Mouse (Mus musculus) embryo, embryonic 10.5 days (tissue): Measurements from ENCODE around the gene Cyld.
A peak's percentile ranks its signal among the peaks of the same experiment; 100 is the strongest.
"Not testable (repeated sequence)": the region's sequence is repeated elsewhere in the genome, so short reads cannot be mapped to it uniquely, and the experiment has no call there.

Experiments used
- DNase-seq: peaks from one replicate; pipeline ENCODE4 v3.0.0-alpha.2; 2015; ENCODE audit warnings: low spot score

The Cyld gene

DNA sequence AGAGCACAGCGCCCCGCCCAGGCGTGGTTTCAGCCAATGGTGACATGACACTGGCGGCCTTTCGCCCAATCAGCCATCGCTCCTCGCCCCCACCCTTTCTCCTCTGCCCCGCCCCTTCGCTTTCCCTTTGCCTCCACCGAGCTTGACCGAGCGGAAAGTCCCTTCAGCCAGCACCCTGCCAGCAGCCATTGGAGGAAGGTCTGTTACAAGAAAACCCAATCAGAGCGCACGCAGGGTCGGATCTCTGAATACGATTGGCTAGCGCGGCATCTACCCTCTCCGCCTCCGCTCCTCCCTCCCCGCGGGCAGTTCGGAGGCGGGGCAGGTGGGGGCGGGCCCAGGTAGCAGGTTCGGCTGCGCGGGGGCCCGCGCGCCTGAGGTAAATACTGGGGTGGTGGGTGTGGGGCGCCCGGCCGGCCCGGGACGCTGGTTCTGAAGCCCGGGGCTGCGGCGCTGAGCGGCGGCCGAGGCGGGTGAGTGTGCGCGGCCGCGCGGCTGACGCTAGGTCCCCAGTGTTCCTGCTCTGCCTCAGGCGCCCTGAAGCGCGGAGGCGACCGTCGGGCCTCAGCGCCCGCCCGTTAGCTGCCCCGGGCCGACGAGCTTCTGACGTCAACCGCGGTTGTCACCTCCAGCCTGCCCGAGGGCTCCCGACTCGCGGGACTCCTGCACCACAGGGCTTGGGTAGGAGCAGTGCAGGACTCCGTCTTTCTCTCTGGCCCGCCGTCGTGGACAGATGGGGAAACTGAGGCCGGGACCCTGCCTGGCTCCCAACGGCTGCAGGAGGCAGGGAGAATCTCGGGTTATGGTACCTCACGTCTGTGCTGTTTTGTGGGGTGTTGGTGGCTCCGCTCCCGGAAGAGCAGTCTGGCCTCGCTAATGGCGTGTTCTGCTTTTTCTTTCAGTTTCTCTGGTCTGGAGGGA lies at the start of gene Cyld:
TSS of gene Cyld (plus strand) at position 308 of the 921 bp plus-strand sequence.
- DNase-seq, result peak; percentile 99

- DNase-seq, result no peak
Measured at GRCm38 (mm10) chr8:88648322-88648721, 48.5 kb upstream of the Cyld start.

- no peak for DNase-seq
Measured at GRCm38 (mm10) chr8:88650016-88650708, 46.7 kb upstream of the Cyld start.

DNA sequence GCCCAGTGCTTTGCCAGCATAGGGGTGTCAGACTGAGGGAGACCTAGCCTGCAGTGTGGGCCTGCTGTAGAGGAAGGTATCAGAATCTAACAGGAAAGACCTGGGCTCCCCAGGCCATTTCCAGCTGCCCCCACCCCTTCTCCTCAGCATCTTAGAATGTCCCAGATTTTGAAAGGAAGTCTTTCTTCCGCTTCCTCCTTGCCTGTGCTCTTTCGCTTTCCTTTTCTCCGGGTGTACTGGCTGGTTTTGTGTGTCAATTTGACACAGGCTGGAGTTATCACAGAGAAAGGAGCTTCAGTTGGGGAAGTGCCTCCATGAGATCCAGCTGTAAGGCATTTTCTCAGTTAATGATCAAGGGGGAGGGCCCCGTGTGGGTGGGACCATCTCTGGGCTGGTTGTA lies 45.7 kb upstream of the Cyld start:
- DNase-seq, result not testable (repeated sequence)

DNA sequence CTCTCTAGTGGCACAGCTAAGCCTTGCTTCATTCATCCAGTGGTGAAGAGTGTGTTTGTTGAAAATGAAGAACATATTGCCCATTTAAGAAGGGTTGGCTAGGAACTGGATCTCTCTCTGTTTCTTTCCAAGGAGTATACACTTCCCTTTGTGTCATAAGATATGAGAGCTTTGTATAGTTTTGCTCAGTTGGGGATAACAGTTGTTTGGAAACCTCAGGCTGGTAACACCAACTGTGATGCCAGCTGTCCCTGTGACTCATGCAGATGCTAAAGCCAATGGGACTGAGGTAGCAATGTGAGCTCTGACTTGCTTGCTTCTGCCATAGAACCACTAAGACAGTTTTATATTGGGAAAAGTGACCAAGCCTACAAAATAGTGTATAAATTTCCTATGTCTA lies 41.5 kb upstream of the Cyld start:
- no peak for DNase-seq

GRCm38 (mm10) chr8:88659873-88660272 lies 37.0 kb upstream of the Cyld start:
- DNase-seq, result no peak

- no peak for DNase-seq
Measured at GRCm38 (mm10) chr8:88662401-88662821, 34.4 kb upstream of the Cyld start.

DNA sequence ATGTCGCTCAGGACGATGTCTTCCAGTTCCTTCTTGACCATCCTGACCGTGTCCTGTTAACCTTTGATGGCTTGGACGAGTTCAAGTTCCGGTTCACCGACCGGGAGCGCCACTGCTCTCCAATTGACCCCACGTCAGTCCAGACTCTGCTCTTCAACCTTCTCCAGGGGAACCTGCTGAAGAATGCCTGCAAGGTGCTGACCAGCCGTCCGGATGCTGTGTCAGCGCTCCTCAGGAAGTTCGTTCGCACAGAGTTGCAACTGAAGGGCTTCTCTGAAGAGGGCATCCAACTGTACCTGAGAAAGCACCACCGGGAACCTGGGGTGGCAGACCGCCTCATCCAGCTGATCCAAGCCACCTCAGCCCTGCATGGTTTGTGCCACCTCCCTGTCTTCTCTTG lies 32.7 kb upstream of the Cyld start:
- no peak for DNase-seq

DNA sequence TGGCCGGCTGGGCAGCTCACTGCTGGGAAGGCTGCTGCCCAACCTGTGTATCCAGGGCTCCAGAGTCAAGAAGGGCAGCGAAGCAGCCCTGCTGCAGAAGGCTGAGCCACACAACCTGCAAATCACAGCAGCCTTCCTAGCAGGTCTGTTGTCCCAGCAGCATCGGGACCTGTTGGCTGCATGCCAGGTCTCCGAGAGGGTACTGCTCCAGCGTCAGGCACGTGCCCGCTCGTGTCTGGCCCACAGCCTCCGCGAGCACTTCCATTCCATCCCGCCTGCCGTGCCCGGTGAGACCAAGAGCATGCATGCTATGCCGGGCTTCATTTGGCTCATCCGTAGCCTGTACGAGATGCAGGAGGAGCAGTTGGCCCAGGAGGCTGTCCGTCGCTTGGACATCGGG lies 31.9 kb upstream of the Cyld start:
- DNase-seq, result no peak

DNA sequence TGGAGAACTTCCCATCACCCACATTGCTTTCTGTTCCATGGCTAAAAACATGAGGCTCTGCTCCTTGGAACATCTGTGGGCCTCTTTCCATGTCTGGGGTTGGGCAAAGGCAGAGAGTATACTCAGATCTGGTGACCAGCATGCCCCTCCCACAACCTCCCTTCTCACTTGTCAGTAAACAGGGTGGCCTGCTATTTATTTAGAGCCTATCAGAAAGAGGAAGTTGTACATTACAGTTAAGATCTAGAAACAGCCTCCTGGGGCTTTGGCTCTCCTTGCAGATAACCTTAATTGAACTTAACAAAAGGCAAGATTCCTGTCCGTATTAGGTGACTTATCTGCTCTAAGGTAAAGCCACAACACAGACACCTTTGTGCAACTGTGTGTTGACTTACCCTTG lies 30.4 kb upstream of the Cyld start:
- DNase-seq, result no peak

- peak; percentile 9 for DNase-seq
Measured at GRCm38 (mm10) chr8:88668400-88669086, 28.3 kb upstream of the Cyld start.

GRCm38 (mm10) chr8:88670782-88671181 lies 26.0 kb upstream of the Cyld start:
- DNase-seq, result no peak

- no peak for DNase-seq
Measured at GRCm38 (mm10) chr8:88671575-88671974, 25.3 kb upstream of the Cyld start.

DNA sequence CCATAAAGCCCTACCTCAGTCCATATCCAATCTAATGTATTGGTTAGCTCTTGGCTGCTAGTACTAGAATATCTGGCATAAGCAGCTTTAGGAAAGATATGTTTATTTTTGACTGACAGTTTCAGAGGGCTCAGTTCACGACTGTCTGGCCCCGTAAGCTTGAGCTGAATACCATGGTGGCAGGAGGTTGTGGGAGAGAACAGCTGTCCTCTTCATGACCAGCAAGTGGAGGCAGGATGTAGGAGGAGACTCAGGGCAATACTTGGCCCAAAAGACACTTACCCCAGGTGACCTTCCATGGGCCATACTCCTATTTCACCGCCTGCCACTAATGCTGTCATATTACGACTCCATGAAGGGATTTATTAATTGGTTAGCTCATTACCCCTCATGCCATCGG lies 23.0 kb upstream of the Cyld start:
- no peak for DNase-seq

GRCm38 (mm10) chr8:88675372-88676165 lies 21.3 kb upstream of the Cyld start:
- DNase-seq, result no peak

GRCm38 (mm10) chr8:88677071-88677470 lies 19.8 kb upstream of the Cyld start:
- DNase-seq, result no peak

GRCm38 (mm10) chr8:88680566-88680965 lies 16.3 kb upstream of the Cyld start:
- no peak for DNase-seq

DNA sequence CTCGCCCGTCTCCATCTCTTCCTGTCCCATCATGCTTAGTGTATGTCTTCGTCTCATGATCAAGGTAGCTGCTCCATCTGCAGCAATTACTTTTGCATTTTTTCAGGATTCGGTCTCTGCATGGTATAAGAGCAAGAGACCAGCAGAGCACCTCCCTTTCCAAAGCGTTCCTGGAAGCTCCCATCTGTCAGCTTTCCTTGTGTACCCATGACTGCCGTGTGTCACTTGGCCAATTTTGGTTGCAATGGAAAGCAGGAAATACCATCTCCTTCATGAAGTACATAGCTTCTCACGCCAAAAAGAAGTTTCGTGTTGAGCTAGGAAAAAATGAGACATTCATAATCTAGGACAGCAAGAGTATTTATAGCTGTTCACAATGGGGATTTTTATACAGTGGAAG lies 15.8 kb upstream of the Cyld start:
- DNase-seq, result no peak

- DNase-seq, result no peak
Measured at GRCm38 (mm10) chr8:88683656-88684289, 13.1 kb upstream of the Cyld start.

- no peak for DNase-seq
Measured at GRCm38 (mm10) chr8:88686226-88686905, 10.5 kb upstream of the Cyld start.

DNA sequence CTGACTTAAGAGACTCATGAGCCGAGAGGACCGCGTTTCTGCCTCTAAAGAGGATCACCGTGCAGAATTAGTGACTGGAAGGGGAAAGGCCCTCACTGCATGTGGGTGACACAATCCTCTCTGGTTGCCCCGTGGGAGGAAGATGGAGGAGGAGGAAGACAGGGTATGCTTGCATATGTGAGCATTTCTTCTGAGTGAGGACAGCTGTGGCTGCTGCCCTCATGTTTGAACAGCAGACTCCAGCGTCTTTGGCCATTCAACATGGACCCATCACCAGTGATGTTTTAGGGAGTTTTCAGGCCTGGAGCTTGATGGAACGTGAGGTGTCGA lies 10.0 kb upstream of the Cyld start:
- DNase-seq, result no peak
